Mouse (Mus musculus) myocyte (in vitro differentiated cells): Measurements from ENCODE around the gene C2cd4a. TPM values are rescaled to one million over a fixed set of nuclear protein-coding genes. Genes with fewer than 3 reads are reported as not detected.

Source experiments
- H3K27me3 ChIP-seq: one replicate; pipeline ENCODE4 v1.6.1; 2011; ENCODE audit not compliant: control insufficient read depth, insufficient read depth, insufficient read length
- H3K36me3 ChIP-seq: one replicate; pipeline ENCODE4 v1.6.1; 2011; ENCODE audit not compliant: control insufficient read depth, insufficient read depth
- H3K4me2 ChIP-seq: one replicate; pipeline ENCODE4 v1.6.1; 2011; ENCODE audit warnings: low read depth, control low read depth
- H3K4me3 ChIP-seq: one replicate; pipeline ENCODE4 v1.5.1; 2011; ENCODE audit warnings: mild to moderate bottlenecking, control low read depth, moderate library complexity
- H3K79me2 ChIP-seq: one replicate; pipeline ENCODE4 v1.6.1; 2011; ENCODE audit not compliant: control insufficient read depth, insufficient read depth
- H3ac ChIP-seq: one replicate; pipeline ENCODE4 v1.6.1; 2011; ENCODE audit not compliant: control insufficient read depth, insufficient read length
- CEBPB ChIP-seq: IDR thresholded peaks from 2 replicates; pipeline ENCODE4 v1.6.1; 2011; ENCODE audit warnings: mild to moderate bottlenecking, moderate library complexity; ENCODE audit not compliant: poor library complexity, insufficient read depth, severe bottlenecking
- E2F4 ChIP-seq: IDR thresholded peaks from one replicate; pipeline ENCODE4 v1.6.1; 2011; ENCODE audit warnings: mild to moderate bottlenecking, control low read depth, moderate library complexity; ENCODE audit not compliant: insufficient read depth
- MAX ChIP-seq: IDR thresholded peaks from one replicate; pipeline ENCODE4 v1.6.1; 2011; ENCODE audit warnings: low read depth, mild to moderate bottlenecking, control low read depth
- MYOD1 ChIP-seq, 3 experiments: IDR thresholded peaks; one replicate each; pipeline ENCODE4 v1.6.1; 2011; ENCODE audit warnings: control low read depth in 2 of 3, low read depth in 2 of 3, mild to moderate bottlenecking in 2 of 3, moderate library complexity in 1 of 3; ENCODE audit not compliant: insufficient read length in 2 of 3, control insufficient read depth in 1 of 3
- MYOG ChIP-seq, 3 experiments: IDR thresholded peaks; one replicate each; pipeline ENCODE4 v1.6.1; 2011; ENCODE audit warnings: control low read depth in 2 of 3, low read depth in 2 of 3, mild to moderate bottlenecking in 2 of 3; ENCODE audit not compliant: insufficient read length in 2 of 3, control insufficient read depth in 1 of 3, insufficient read depth in 1 of 3
- POLR2A ChIP-seq: IDR thresholded peaks from one replicate; pipeline ENCODE4 v1.6.1; 2011; ENCODE audit warnings: low read depth, mild to moderate bottlenecking, control low read depth, moderate library complexity; ENCODE audit not compliant: insufficient read length
- POLR2AphosphoS2 ChIP-seq: IDR thresholded peaks from one replicate; pipeline ENCODE4 v1.6.1; 2011; ENCODE audit warnings: low read depth, control low read depth; ENCODE audit not compliant: insufficient read length
- REST ChIP-seq: IDR thresholded peaks from one replicate; pipeline ENCODE4 v1.6.1; 2011; ENCODE audit warnings: mild to moderate bottlenecking, control low read depth, moderate library complexity; ENCODE audit not compliant: insufficient read depth, insufficient read length
- SRF ChIP-seq: IDR thresholded peaks from one replicate; pipeline ENCODE4 v1.6.1; 2011; ENCODE audit warnings: low read depth; ENCODE audit not compliant: control insufficient read depth, insufficient read length
- TCF12 ChIP-seq: IDR thresholded peaks from one replicate; pipeline ENCODE4 v1.6.1; 2011; ENCODE audit warnings: mild to moderate bottlenecking, control low read depth; ENCODE audit not compliant: poor library complexity, insufficient read depth, severe bottlenecking
- TCF3 ChIP-seq: IDR thresholded peaks from one replicate; pipeline ENCODE4 v1.6.1; 2011; ENCODE audit warnings: low read depth, control low read depth; ENCODE audit not compliant: insufficient read length
- USF1 ChIP-seq: IDR thresholded peaks from one replicate; pipeline ENCODE4 v1.6.1; 2011; ENCODE audit warnings: low read depth, mild to moderate bottlenecking, control low read depth, moderate library complexity
- polyA plus RNA-seq: library from polyadenylated mRNA; unstranded; fragments of >200 nt; fragmentation: generic; extraction: Trizol; gene quantifications from one replicate; pipeline ENCODE4 v1.2.1, GENCODE M21; 2012; ENCODE audit warnings: missing spikeins

The C2cd4a gene
- polyA plus RNA-seq, 1 experiment: not detected

DNA sequence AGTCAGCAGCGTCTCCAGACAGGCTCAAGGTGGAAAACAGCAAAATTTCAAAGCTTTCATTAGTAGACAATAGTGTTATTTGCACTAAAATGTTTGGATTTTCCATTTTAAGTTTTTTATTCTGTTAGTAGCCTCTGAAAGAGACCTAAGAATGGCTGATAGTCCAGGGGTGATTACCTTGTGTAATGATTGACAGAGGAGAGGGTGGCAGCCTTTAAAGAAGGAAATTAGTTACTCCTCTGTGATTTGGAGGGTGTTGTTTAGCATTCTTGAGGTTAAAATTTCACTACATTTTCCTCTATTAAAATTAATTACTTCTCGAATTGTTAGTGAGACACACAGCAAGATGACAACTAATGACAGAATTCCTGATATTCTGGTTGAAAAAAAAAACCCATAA, 5.2 kb upstream of the C2cd4a start:
- Histone ChIP-seq H3K79me2 (no peaks in the 10 kb centered on the region), H3K4me3 (no peak overlapping the region), H3K4me2 (no peak overlapping the region), H3K36me3 (no peaks in the 10 kb centered on the region), H3ac (no peak overlapping the region), H3K27me3 (peaks cover 3% of the 10 kb centered on the region)
- TF ChIP-seq MYOG (IDR thresholded peaks at IDR 0.05; ENCODE audit: control insufficient read depth in 1 of 3, insufficient read depth in 1 of 3, insufficient read length in 2 of 3, low read depth in 2 of 3) (no peak), TCF3 (no peak), MYOD1 (IDR thresholded peaks at IDR 0.05; ENCODE audit: control insufficient read depth in 1 of 3, insufficient read length in 2 of 3, low read depth in 2 of 3) (no peak), E2F4 (no peak), MAX (no peak), USF1 (no peak), REST (no peak), TCF12 (no peak), CEBPB (no peak), SRF (no peak), POLR2A (no peak), POLR2AphosphoS2 (no peak)

DNA sequence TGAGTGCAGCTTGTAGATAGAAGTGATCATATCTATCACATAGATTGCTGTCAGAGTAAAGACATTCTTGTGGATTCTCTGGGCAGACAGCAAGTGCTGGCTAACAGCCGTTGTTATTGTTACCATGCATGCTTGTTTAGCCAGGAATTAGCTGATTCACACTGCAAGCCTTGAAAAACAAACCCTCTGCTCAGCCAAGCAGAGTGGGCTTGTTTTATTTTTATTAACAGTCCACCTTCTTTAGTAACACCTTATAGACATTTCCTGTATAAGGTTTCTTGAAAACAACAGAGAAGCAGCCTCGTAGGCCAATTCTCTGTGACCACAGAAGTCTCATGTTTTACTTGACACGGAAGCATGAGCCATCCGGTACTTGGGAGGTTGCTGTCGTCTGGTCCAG, 2.4 kb upstream of the C2cd4a start:
- Histone ChIP-seq H3K4me2 (no peak overlapping the region), H3K4me3 (no peak overlapping the region), H3ac (no peak overlapping the region), H3K36me3 (no peaks in the 10 kb centered on the region), H3K79me2 (no peaks in the 10 kb centered on the region), H3K27me3 (peaks cover 29% of the 10 kb centered on the region)
- TF ChIP-seq USF1 (no peak), TCF12 (no peak)

DNA sequence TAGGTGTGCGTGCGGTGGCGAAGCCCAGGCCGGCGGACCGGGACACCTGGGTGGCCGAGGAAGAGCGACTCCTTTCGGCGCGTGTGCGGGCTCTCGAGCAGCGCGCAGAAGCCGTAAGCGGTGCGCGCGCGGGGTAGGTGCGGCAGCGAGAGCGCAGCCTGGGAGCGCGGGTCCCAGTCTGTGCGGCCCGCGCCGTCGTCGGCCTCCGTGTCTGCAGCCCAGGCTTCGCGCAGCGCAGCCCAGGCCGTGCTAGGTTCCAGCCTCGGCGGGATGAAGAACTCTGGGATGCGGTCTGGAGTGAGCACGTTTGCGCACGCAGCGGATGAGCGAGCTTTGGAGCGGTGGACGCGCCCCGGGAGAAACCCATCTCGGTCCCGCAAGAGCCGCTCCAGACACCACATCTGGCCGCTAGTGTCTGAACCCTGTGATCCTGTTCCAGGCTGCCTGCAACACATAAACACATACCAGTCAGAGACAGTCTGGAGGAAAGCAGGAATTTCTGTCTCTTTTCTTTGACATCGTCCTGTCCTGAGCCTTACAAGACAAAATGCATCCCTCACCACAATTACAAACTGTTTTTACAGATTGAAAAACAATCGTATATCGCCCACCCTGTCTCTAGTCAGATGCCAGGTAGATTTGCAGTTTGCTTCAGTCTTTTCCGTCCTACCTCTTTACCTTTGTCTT, 628 bp downstream of the C2cd4a start:
- H3K4me3 ChIP-seq: no peak overlapping the region
- TF ChIP-seq TCF3: no peak
- TF ChIP-seq SRF: no peak
- TF ChIP-seq CEBPB: no peak
- TF ChIP-seq MYOD1 (IDR thresholded peaks at IDR 0.05; ENCODE audit: control insufficient read depth in 1 of 3, insufficient read length in 2 of 3, low read depth in 2 of 3): no peak
- H3K27me3 ChIP-seq: peaks cover 38% of the 10 kb centered on the region
- H3K36me3 ChIP-seq: no peaks in the 10 kb centered on the region
- H3K4me2 ChIP-seq: peak overlapping the region; percentile 59
- H3K79me2 ChIP-seq: no peaks in the 10 kb centered on the region
- H3ac ChIP-seq: no peak overlapping the region

DNA sequence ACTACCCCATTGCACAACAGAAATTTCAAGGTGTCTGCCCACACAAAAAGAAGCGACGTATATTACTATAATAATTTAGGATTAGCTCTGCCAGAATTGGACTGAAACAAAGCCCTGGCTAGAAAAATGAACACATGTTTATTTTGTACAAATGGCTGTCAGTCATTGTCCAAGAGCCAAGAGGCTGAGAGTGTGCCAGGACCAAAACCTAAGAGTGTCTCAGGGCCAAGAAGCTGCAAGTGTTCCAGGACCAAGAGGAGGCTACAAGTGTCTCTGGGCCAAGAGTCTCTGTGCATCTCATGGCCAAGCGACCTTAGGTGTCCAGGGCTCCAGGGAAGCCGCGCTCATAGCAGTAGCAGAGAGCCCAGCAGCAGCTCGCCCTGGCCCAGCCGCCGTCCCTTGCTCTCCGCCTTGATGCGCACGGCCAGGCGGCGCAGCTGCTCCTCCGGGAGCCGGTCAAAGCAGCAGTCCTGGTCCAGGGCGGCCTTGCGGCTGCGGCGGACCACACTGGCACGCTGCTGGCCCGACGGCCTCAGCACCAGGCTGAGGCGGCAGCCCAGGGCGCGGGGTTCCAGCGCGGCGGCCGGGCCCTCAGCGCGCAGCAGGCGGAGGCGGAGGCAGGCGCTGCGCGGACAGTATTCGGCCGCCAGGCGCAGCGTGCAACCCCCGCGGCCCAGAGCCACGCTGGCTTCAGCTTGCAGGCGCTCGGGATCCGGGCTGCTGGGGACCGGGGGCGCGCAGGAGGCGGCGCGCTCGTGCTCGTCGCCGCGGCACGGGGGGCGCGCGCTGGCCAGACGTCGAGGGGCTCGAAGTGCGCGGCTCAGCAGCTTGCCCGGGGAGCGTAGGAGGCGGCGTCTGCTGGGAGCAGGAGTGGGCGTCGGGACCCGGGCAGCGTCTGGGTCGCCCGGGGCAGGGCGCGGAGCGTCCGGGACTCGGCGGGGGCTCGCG, 1.4 kb downstream of the C2cd4a start:
- H3K4me3 ChIP-seq: no peak overlapping the region
- H3K4me2 ChIP-seq: peak overlapping the region; percentile 30
- no peak overlapping the region for H3ac ChIP-seq
- TF ChIP-seq SRF (no peak), TCF12 (no peak), MYOG (IDR thresholded peaks at IDR 0.05; ENCODE audit: control insufficient read depth in 1 of 3, insufficient read depth in 1 of 3, insufficient read length in 2 of 3, low read depth in 2 of 3) (peak in 2 of 3 experiments; percentile 22 to 40), POLR2AphosphoS2 (no peak), E2F4 (no peak), POLR2A (no peak), MYOD1 (IDR thresholded peaks at IDR 0.05; ENCODE audit: control insufficient read depth in 1 of 3, insufficient read length in 2 of 3, low read depth in 2 of 3) (peak in 1 of 3 experiments; percentile 21), MAX (no peak)
- H3K27me3 ChIP-seq: peaks cover 38% of the 10 kb centered on the region
- no peaks in the 10 kb centered on the region for H3K79me2 ChIP-seq
- H3K36me3 ChIP-seq: no peaks in the 10 kb centered on the region

DNA sequence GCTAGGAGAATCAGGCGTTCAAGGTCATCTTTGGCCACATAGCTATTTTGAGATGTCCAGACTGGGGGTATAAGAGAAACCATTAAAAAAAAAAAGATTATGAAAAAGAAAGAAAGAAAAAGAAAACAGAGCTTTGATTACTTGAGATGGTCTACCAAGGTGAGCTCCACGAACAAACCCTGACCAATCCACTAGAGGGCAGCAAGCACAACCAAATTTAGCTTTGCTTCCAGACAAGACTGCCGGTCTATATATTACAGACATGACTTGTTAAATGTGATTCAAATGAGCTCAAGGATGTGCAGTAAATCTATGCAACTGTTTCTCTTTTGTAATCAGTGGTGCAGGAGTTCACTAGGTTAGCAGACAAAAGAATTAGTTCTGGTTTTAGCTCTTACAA, 3.9 kb downstream of the C2cd4a start:
- TF ChIP-seq POLR2AphosphoS2: no peak
- no peak for TF ChIP-seq REST
- no peak for TF ChIP-seq MYOG (IDR thresholded peaks at IDR 0.05; ENCODE audit: control insufficient read depth in 1 of 3, insufficient read depth in 1 of 3, insufficient read length in 2 of 3, low read depth in 2 of 3)
- H3ac ChIP-seq: no peak overlapping the region
- H3K79me2 ChIP-seq: no peaks in the 10 kb centered on the region
- no peak overlapping the region for H3K4me2 ChIP-seq
- peaks cover 38% of the 10 kb centered on the region for H3K27me3 ChIP-seq
- H3K4me3 ChIP-seq: no peak overlapping the region
- no peaks in the 10 kb centered on the region for H3K36me3 ChIP-seq
